Mouse (Mus musculus) lung, postnatal 0 days (tissue): ENCODE measurements around the gene Txndc11. TPM values are rescaled to one million over a fixed set of nuclear protein-coding genes. Genes with fewer than 3 reads are reported as not detected.

Experiments
- ATAC-seq: fragments of 200-750 bp; cut with Nextera tagmentation; 2 replicates; pipeline ENCODE4 v1.8.0; 2017; ENCODE audit warnings: moderate library complexity
- DNase-seq: peaks from one replicate; pipeline ENCODE4 v3.0.0-alpha.2; 2016; ENCODE audit warnings: low spot score
- H3K27ac ChIP-seq: fragments of 300-500 bp; sonication (generic); 2 replicates; pipeline ENCODE4 v1.5.1; 2014; ENCODE audit warnings: antibody characterized with exemption, mild to moderate bottlenecking, low read length, mixed read lengths
- H3K27me3 ChIP-seq: fragments of 300-500 bp; sonication (generic); replicated peaks from 2 replicates; pipeline ENCODE4 v1.6.1; 2014; ENCODE audit warnings: low read length, mixed read lengths; ENCODE audit not compliant: insufficient read depth
- H3K36me3 ChIP-seq: fragments of 300-500 bp; sonication (generic); 2 replicates; pipeline ENCODE4 v1.6.1; 2014; ENCODE audit warnings: low read length, mixed read lengths; ENCODE audit not compliant: insufficient read depth
- H3K4me1 ChIP-seq: fragments of 300-500 bp; sonication (generic); 2 replicates; pipeline ENCODE4 v1.6.1; 2014; ENCODE audit warnings: antibody characterized with exemption, low read depth, low read length, mixed read lengths; ENCODE audit not compliant: insufficient read depth
- H3K4me2 ChIP-seq: fragments of 300-500 bp; sonication (generic); replicated peaks from 2 replicates; pipeline ENCODE4 v1.6.1; 2014; ENCODE audit warnings: low read depth, mild to moderate bottlenecking, low read length, moderate library complexity, mixed read lengths
- H3K4me3 ChIP-seq: fragments of 300-500 bp; sonication (generic); 2 replicates; pipeline ENCODE4 v1.5.1; 2014; ENCODE audit warnings: low read depth, low read length
- H3K9ac ChIP-seq: fragments of 300-500 bp; sonication (generic); replicated peaks from 2 replicates; pipeline ENCODE4 v1.6.1; 2014; ENCODE audit warnings: low read depth, mild to moderate bottlenecking
- H3K9me3 ChIP-seq: fragments of 300-500 bp; sonication (generic); 2 replicates; pipeline ENCODE4 v1.6.1; 2016; ENCODE audit warnings: low read length, mixed read lengths
- CTCF ChIP-seq: IDR thresholded peaks from 2 replicates; pipeline ENCODE4 v1.5.1; 2016; ENCODE audit warnings: antibody characterized with exemption, mild to moderate bottlenecking
- EP300 ChIP-seq: IDR thresholded peaks from 2 replicates; pipeline ENCODE4 v1.6.1; 2016; ENCODE audit warnings: antibody characterized with exemption, mild to moderate bottlenecking, control low read depth
- WGBS: fragments of 180-500 bp; shearing (Covaris S2); extraction: QIAGEN DNeasy Blood & Tissue Kit; methylation state at CpG from one replicate; pipeline ENCODE4 v1.1.7; 2014; 5-methylcytosine and 5-hydroxymethylcytosine counted together
- polyA plus RNA-seq: library from polyadenylated mRNA; unstranded; fragments of >200 nt; fragmentation: Nextera tagmentation; extraction: Ambion mirVana; gene quantifications from 2 replicates; pipeline ENCODE4 v1.2.1, GENCODE M21; 2015

Gene Txndc11
- polyA plus RNA-seq, 1 experiment from 2014 or later: 27.5 TPM

DNA sequence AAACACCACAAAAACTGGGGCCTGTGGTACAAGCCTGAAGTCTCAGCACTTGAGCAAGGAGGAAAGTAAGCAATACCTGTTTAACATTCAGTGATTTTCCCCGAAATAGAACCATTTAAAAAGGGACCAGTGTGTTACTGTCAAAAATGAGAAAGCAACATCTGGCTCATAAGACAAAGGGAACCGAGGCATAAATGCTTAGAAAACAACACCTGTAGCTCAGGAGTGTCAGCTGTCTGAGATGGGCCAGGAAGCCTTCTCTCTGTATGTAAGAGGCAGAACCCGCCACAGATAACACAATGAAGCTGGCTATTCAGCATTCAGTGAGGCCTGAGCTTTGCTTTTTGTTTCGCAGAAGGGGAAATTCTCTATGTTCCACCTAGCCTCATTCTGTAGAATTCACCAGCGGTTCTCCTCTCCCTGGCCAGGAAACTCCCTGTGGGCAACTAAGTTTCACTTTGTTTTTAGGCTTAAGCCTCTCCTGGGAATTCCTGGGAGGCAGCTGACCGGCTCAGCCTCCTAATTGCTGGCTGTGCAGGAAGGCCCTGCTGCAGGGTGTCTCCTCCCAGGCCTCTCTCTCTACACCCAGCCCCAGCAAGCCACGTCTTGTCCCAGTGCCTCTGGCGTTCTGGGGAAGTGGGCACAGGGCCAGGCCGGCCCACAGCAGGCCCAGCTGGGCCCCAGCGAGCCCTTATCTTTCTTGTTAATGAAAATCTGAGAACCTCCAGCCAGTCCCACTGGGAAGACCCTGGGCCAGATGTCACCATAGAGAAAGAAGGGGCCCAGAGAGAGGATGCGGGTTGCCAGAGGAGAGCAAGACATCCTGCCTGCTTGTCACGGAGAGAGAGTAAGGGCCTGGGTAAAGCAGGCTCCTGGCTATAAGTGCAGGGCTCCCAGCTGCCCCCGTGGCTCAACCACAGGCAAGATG, 71.4 kb downstream of the Txndc11 start:
- no peak overlapping the region for H3K4me3 ChIP-seq
- peak overlapping the region; percentile 32 for H3K9ac ChIP-seq
- peak overlapping the region; percentile 19 for H3K4me2 ChIP-seq
- no peak for TF ChIP-seq CTCF
- TF ChIP-seq EP300: no peak
- H3K9me3 ChIP-seq: no peaks in the 10 kb centered on the region
- no peaks in the 10 kb centered on the region for H3K36me3 ChIP-seq
- no peaks in the 10 kb centered on the region for H3K27me3 ChIP-seq
- peak overlapping the region; percentile 85 for H3K27ac ChIP-seq
- H3K4me1 ChIP-seq: peaks cover 24% of the 10 kb centered on the region
- DNase-seq (peak; percentile 89), ATAC-seq (peak; percentile 22; the same call in 1 of the 2 replicates)
- 21% methylated on average over 13 of the region's 13 CpGs for WGBS

DNA sequence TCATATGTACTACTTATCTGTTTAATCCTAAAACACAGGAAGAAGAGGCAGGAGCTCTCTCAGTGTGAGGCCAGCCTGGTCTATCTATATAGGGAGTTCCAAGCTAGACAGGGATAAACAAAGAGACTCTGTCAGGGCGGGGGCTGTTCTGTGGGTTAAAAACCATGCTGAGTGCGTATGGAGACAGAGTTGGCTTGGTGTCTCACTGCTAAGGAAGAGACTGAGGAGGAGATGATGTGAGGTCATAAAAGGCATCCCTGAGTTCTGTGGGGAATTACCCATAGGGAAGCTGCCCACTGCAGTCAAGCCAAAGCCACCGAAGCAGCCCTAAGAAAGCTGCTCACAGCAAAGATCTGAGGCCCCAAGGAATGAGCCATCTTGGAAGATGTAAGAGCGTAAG, 73.8 kb downstream of the Txndc11 start, which contains the start of gene Snn:
TSS of gene Snn (plus strand) at position 301 of the 400 bp plus-strand sequence.
- Histone ChIP-seq H3K27me3 (no peaks in the 10 kb centered on the region), H3K4me3 (no peak within 1 kb of the TSS), H3K4me2 (no peak within 1 kb of the TSS), H3K36me3 (no peaks in the 10 kb centered on the region), H3K27ac (no peak within 1 kb of the TSS), H3K9ac (no peak within 1 kb of the TSS), H3K4me1 (peaks cover 18% of the 10 kb centered on the region), H3K9me3 (no peaks in the 10 kb centered on the region)
- no peak for TF ChIP-seq CTCF
- TF ChIP-seq EP300: no peak
- ATAC-seq (no peak), DNase-seq (no peak)
- 87% methylated on average over 4 of the region's 4 CpGs for WGBS

DNA sequence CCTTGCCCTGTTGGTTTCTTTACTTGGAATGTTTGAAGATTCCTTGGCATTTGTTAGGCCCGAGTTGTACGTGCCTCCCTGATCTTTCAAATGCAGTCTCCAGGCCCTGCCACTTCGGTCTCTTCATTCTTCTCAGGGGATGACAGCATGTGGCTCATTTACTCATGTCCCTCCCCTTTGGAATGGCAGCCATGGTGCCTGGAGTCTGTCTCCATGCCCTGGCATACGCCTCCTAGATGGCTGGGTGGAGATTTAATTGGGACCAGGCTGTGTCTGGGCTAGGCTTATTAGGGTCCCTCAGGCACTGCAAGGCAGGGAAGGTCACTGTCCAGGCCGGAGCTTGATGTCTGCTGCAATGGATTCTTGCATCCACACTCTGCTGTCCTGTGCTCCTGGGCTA, 78.5 kb downstream of the Txndc11 start:
- no peak for ATAC-seq

DNA sequence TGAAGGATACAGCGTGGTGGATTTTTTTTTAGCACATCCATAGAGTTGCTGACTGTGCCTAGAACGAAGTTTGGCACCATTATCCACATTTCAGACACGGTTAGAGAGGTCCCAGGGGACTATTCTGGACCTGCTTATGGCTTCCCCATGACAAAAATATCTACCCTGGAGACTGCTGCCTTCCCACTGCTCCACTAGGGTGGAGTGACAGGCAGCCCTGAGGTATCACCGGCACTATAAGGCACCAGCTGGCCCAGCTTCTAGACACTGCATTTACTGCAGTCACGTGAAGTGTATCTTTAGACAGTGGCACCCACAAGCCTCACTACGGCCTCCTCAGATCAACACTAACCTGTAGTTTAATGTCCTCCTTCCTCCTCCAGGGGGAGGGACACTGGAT, 79.6 kb downstream of the Txndc11 start:
- Histone ChIP-seq H3K27me3 (no peaks in the 10 kb centered on the region), H3K4me1 (no peaks in the 10 kb centered on the region), H3K4me2 (no peak overlapping the region), H3K27ac (no peak overlapping the region), H3K9ac (no peak overlapping the region), H3K9me3 (no peaks in the 10 kb centered on the region), H3K4me3 (no peak overlapping the region), H3K36me3 (no peaks in the 10 kb centered on the region)
- WGBS: 61% methylated on average over 6 of the region's 6 CpGs
- peak; percentile 50 for DNase-seq
- TF ChIP-seq EP300: no peak
- peak; percentile 18; the same call in 1 of the 2 replicates for TF ChIP-seq CTCF
- ATAC-seq: peak; percentile 71

More for the DNA sequence above, 78.5 kb downstream of the Txndc11 start:
- no peak for DNase-seq
- Histone ChIP-seq H3K9me3 (no peaks in the 10 kb centered on the region), H3K4me3 (no peak overlapping the region), H3K36me3 (no peaks in the 10 kb centered on the region), H3K27me3 (no peaks in the 10 kb centered on the region), H3K4me2 (no peak overlapping the region), H3K27ac (no peak overlapping the region), H3K4me1 (no peaks in the 10 kb centered on the region), H3K9ac (no peak overlapping the region)
- TF ChIP-seq EP300 (no peak), CTCF (no peak)
- WGBS: 62% methylated on average over 5 of the region's 5 CpGs

DNA sequence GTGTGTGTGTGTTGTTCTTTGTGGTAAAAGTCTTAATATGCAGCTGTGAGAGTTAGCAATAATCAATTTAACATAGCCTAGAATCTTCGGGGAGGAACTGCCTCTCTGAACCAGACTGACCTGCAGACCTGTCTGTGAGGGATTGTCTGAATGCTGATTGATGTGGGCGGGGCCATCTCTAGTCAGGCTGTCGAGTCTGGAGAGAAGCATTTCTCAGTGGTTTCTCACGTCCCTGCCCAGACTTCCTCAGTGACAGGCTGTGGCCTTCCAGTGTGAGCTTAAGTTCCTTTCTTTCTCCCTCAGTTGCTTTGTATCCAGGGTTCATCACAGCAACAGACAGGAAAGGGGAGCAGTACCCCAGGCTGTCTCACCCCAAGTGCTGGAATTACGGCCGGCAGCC, 80.0 kb downstream of the Txndc11 start:
- ATAC-seq: no peak
- 60% methylated on average over 6 of the region's 6 CpGs for WGBS
- no peak for TF ChIP-seq EP300
- TF ChIP-seq CTCF: no peak

DNA sequence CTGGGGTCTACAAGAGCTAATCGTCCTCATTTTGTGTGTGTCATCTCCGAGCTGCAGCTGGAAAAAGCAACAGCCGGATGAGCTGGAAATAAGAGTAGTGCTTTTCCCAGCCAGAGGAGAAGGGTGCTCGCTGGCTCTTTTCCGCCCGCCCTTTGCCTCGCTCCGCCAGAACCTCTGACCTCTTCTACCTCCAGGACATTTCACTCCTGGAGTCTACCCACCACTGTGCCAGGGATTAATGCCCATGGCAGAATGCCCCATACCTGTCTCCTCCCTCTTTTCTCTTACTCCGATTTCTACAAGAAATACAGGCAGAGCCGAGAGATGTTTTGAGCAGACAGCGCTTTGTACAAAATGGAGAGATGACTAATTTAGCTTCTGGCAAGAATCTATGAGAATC, 83.3 kb downstream of the Txndc11 start:
- 89% methylated on average over 11 of the region's 11 CpGs for WGBS
- Histone ChIP-seq H3K4me2 (no peak overlapping the region), H3K27me3 (no peaks in the 10 kb centered on the region), H3K4me3 (no peak overlapping the region), H3K4me1 (no peaks in the 10 kb centered on the region), H3K9me3 (no peaks in the 10 kb centered on the region), H3K27ac (no peak overlapping the region), H3K9ac (no peak overlapping the region), H3K36me3 (no peaks in the 10 kb centered on the region)
- no peak for TF ChIP-seq EP300
- no peak for TF ChIP-seq CTCF
- DNase-seq: no peak
- ATAC-seq: no peak

More for the DNA sequence above, 80.0 kb downstream of the Txndc11 start:
- H3K27ac ChIP-seq: no peak overlapping the region
- H3K4me1 ChIP-seq: no peaks in the 10 kb centered on the region
- DNase-seq: no peak
- no peak overlapping the region for H3K9ac ChIP-seq
- H3K9me3 ChIP-seq: no peaks in the 10 kb centered on the region
- no peak overlapping the region for H3K4me2 ChIP-seq
- no peaks in the 10 kb centered on the region for H3K36me3 ChIP-seq
- H3K4me3 ChIP-seq: no peak overlapping the region
- H3K27me3 ChIP-seq: no peaks in the 10 kb centered on the region
